Mouse (Mus musculus) left cerebral cortex, adult 9 months (tissue): ENCODE results near the gene Olfr517.

Experiments used
- DNase-seq, 2 experiments: peaks; one replicate each; pipeline ENCODE4 v3.0.0; 2022; ENCODE audit warnings: low spot score in 2 of 2

Olfr517 gene

DNA sequence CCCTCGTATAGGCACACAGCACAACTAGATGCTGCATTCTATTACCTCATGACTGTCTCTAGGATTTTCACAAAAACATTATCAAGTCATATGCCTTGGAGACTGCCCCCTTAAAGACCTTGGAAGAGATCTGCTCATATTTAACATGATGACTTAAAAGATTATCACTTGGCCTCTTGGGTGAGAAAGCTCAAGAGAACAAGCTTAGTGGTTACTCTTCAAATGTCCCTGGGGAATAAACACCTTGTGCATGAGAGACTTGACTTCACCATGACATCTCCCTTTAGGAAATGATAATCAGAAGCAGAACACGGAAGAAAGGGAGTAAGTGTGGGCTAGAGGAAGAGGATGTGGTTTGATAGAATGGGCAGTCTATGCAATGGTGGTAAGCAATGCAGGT is at the start of gene Olfr517:
Olfr517 (minus strand) TSS at position 101 of the 400 bp plus-strand sequence.
- DNase-seq, result no peak

DNA sequence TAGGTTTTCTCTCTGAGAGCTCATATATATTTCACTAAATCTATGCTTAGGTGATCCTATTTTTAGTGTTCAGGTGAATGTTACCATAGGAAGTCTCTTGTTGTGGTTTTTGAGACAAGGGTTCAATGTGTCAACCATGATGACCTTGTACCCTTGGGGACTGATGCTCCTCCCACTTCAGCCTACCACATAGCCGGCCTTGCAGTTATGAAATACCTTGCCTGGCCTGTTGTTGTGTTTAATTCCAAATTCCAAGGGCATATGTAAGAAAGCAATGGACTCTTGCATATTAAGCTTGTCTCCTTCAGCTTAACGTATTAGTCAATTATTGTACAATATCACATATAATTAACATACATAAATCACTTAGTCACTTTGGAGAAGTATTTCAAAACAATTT is 31.8 kb upstream of the Olfr517 start:
- no peak for DNase-seq

DNA sequence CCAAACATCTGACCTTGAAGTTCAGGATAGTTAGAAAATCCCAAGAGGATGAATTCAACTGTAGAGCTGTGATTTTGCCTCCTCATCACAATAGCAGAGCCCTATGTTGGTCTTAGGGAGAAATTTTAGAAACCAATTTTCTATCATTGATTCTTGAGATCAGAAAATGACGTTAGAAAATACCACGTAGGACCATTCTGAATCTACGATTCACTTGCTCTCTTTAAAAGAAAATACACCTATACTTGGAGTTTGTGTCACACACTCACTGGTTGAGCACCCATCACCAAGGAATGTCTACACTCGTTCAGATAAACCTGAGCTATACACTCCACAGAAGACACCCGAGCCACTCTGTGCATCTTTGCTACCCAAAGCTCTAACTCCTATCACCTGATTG is 22.1 kb upstream of the Olfr517 start, which contains the start of gene Olfr519:
Olfr519 (minus strand) TSS at position 101 of the 400 bp plus-strand sequence.
- DNase-seq, result no peak

DNA sequence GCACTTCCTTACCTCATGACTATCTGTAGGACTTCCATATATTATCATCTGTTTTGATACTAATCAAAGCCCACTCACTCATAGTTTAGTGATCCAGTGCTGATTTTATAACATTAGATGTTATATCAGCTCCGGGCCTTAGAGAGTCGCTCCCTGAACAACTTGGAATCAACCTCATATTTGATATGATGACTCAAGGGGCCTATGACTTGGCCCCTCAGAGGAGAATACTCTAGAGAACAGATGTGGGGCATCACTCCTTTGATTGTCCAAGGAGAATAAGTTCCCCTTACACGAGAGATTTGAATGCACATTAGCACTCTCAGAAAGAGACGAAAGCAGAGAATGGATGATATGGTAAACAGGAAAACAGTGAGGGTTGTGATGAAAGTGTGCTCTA is 12.7 kb upstream of the Olfr517 start, which contains the start of gene Olfr518:
Olfr518 (minus strand) TSS at position 101 of the 400 bp plus-strand sequence.
- DNase-seq, result no peak

DNA sequence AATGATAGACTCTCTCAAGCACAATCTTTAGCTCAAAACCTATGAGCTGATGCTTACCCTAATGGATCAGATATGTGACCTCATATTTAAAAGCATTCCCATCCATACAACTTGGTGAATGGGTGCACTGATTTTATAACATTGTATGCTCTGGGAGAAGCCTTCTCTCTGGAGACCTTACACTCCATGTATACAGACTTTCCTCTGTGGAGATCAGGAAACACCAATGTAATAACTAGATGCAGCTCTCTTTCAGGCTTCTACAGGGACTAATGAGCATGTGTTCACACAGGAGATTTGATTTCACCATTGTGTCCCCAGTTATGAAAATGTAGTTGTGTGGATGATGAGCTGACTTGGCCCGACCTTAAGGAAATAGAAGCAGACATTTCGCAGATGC is 21.8 kb downstream of the Olfr517 start, which contains the start of gene Olfr516:
Olfr516 (minus strand) TSS at position 101 of the 400 bp plus-strand sequence.
- no peak for DNase-seq

DNA sequence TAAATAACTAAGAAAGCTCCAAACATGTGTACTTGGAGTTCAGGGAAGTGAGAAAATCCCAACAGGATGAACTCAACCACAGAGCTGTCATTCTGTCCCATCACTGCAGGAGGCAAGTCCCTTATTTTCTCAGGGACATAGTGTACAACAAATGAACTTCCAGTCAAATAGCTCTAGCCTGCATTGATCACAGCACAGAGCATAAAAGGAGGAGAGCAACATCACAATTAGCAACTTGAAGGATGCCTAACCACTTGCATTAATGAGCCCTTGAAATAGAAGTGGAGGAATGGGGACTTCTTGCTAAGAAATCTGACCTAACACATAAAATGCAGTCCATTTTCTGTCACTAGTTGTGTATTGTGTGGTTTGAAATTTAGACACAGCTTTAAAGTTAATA is 46.3 kb downstream of the Olfr517 start, which contains the start of gene Olfr514:
Olfr514 (minus strand) TSS at position 101 of the 400 bp plus-strand sequence.
- DNase-seq, result no peak
